Mouse (Mus musculus): ENCODE measurements around the gene Acot5. TPM values are rescaled to one million over a fixed set of nuclear protein-coding genes. Genes with fewer than 3 reads are reported as not detected.
"Not testable (repeated sequence)": the region's sequence is repeated elsewhere in the genome, so short reads cannot be mapped to it uniquely, and the experiment has no call there.

Gene Acot5
- polyA plus RNA-seq, 1 experiment from 2014 or later, result 0.48 TPM

- 50% methylated on average over 8 of the region's 8 CpGs for WGBS
- DNase-seq (ENCODE audit: low spot score) (no peak), ATAC-seq (ENCODE audit: low FRiP score) (no peak)
- no peak overlapping the region for H3K27ac ChIP-seq
- H3K9ac ChIP-seq, result no peak overlapping the region
- peaks cover 33% of the 10 kb centered on the region for H3K27me3 ChIP-seq (ENCODE audit: control insufficient read depth, insufficient read depth, low read length)
- no peak overlapping the region for H3K4me2 ChIP-seq (replicated peaks)
- H3K9me3 ChIP-seq (ENCODE audit: control insufficient read depth, low read length), result no peaks in the 10 kb centered on the region
- H3K4me1 ChIP-seq (replicated peaks; ENCODE audit: control insufficient read depth, insufficient read depth, low read length), result no peaks in the 10 kb centered on the region
- H3K36me3 ChIP-seq (replicated peaks; ENCODE audit: control insufficient read depth, insufficient read depth), result no peaks in the 10 kb centered on the region
- H3K4me3 ChIP-seq (replicated peaks; ENCODE audit: low read length), result no peak overlapping the region
These were observed 829 bp upstream of the Acot5 start for GRCm38 (mm10) chr12:84068296-84068695.

- not testable (repeated sequence) for ATAC-seq (ENCODE audit: low FRiP score); H3K4me1 ChIP-seq (replicated peaks; ENCODE audit: control insufficient read depth, insufficient read depth, low read length); DNase-seq (ENCODE audit: low spot score); H3K36me3 ChIP-seq (replicated peaks; ENCODE audit: control insufficient read depth, insufficient read depth); H3K9me3 ChIP-seq (ENCODE audit: control insufficient read depth, low read length); H3K27ac ChIP-seq
- Histone ChIP-seq H3K9ac (peak overlapping the region; percentile 47; the same call in 1 of the 2 replicates), H3K4me2 (replicated peaks) (peak overlapping the region; percentile 55), H3K4me3 (replicated peaks; ENCODE audit: low read length) (peak overlapping the region; percentile 37), H3K27me3 (ENCODE audit: control insufficient read depth, insufficient read depth, low read length) (peaks cover 33% of the 10 kb centered on the region)
- WGBS, result 1% methylated on average over 40 of the region's 52 CpGs
These were observed 457 bp downstream of the Acot5 start for GRCm38 (mm10) chr12:84069582-84069981.

- WGBS, result 85% methylated on average over 2 of the region's 2 CpGs
- ATAC-seq (ENCODE audit: low FRiP score), result no peak
- H3K27ac ChIP-seq, result no peak overlapping the region
These were observed 2.6 kb downstream of the Acot5 start for GRCm38 (mm10) chr12:84071696-84072095.

GRCm38 (mm10) chr12:84077371-84077990 lies 8.4 kb downstream of the Acot5 start:
- H3K4me2 ChIP-seq (replicated peaks), result no peak overlapping the region
- 94% methylated on average over 4 of the region's 4 CpGs for WGBS
- ATAC-seq (ENCODE audit: low FRiP score), result no peak
- no peaks in the 10 kb centered on the region for H3K27me3 ChIP-seq (ENCODE audit: control insufficient read depth, insufficient read depth, low read length)
- H3K4me1 ChIP-seq (replicated peaks; ENCODE audit: control insufficient read depth, insufficient read depth, low read length), result no peaks in the 10 kb centered on the region
- no peaks in the 10 kb centered on the region for H3K36me3 ChIP-seq (replicated peaks; ENCODE audit: control insufficient read depth, insufficient read depth)
- no peaks in the 10 kb centered on the region for H3K9me3 ChIP-seq (ENCODE audit: control insufficient read depth, low read length)
- H3K27ac ChIP-seq, result no peak overlapping the region
- no peak overlapping the region for H3K9ac ChIP-seq
- no peak overlapping the region for H3K4me3 ChIP-seq (replicated peaks; ENCODE audit: low read length)
- DNase-seq (ENCODE audit: low spot score), result no peak

More at GRCm38 (mm10) chr12:84071696-84072095, 2.6 kb downstream of the Acot5 start:
- H3K4me1 ChIP-seq (replicated peaks; ENCODE audit: control insufficient read depth, insufficient read depth, low read length), result no peaks in the 10 kb centered on the region
- H3K4me2 ChIP-seq (replicated peaks), result no peak overlapping the region
- H3K36me3 ChIP-seq (replicated peaks; ENCODE audit: control insufficient read depth, insufficient read depth), result no peaks in the 10 kb centered on the region
- H3K27me3 ChIP-seq (ENCODE audit: control insufficient read depth, insufficient read depth, low read length), result peaks cover 33% of the 10 kb centered on the region
- H3K9ac ChIP-seq, result no peak overlapping the region
- no peak overlapping the region for H3K4me3 ChIP-seq (replicated peaks; ENCODE audit: low read length)
- no peaks in the 10 kb centered on the region for H3K9me3 ChIP-seq (ENCODE audit: control insufficient read depth, low read length)
- no peak for DNase-seq (ENCODE audit: low spot score)

- no peaks in the 10 kb centered on the region for H3K4me1 ChIP-seq (replicated peaks; ENCODE audit: control insufficient read depth, insufficient read depth, low read length)
- no peaks in the 10 kb centered on the region for H3K36me3 ChIP-seq (replicated peaks; ENCODE audit: control insufficient read depth, insufficient read depth)
- no peaks in the 10 kb centered on the region for H3K27me3 ChIP-seq (ENCODE audit: control insufficient read depth, insufficient read depth, low read length)
- H3K9ac ChIP-seq, result no peak overlapping the region
- H3K4me3 ChIP-seq (replicated peaks; ENCODE audit: low read length), result no peak overlapping the region
- H3K4me2 ChIP-seq (replicated peaks), result no peak overlapping the region
- H3K27ac ChIP-seq, result no peak overlapping the region
- no peaks in the 10 kb centered on the region for H3K9me3 ChIP-seq (ENCODE audit: control insufficient read depth, low read length)
- no peak for DNase-seq (ENCODE audit: low spot score)
- 88% methylated on average over 2 of the region's 2 CpGs for WGBS
- no peak for ATAC-seq (ENCODE audit: low FRiP score)
These were observed 14.7 kb downstream of the Acot5 start for GRCm38 (mm10) chr12:84083842-84084241.

GRCm38 (mm10) chr12:84084581-84084980 lies 15.5 kb downstream of the Acot5 start:
- DNase-seq (ENCODE audit: low spot score) (no peak), ATAC-seq (ENCODE audit: low FRiP score) (no peak)
- Histone ChIP-seq H3K27ac (no peak overlapping the region), H3K4me1 (replicated peaks; ENCODE audit: control insufficient read depth, insufficient read depth, low read length) (no peaks in the 10 kb centered on the region), H3K27me3 (ENCODE audit: control insufficient read depth, insufficient read depth, low read length) (no peaks in the 10 kb centered on the region), H3K4me3 (replicated peaks; ENCODE audit: low read length) (no peak overlapping the region), H3K4me2 (replicated peaks) (no peak overlapping the region), H3K9ac (no peak overlapping the region), H3K9me3 (ENCODE audit: control insufficient read depth, low read length) (peaks cover 3% of the 10 kb centered on the region; the same call in 1 of the 2 replicates), H3K36me3 (replicated peaks; ENCODE audit: control insufficient read depth, insufficient read depth) (no peaks in the 10 kb centered on the region)
- WGBS, result 89% methylated on average over 4 of the region's 4 CpGs

- not testable (repeated sequence) for H3K9me3 ChIP-seq (ENCODE audit: control insufficient read depth, low read length); H3K4me2 ChIP-seq (replicated peaks); H3K9ac ChIP-seq; H3K4me1 ChIP-seq (replicated peaks; ENCODE audit: control insufficient read depth, insufficient read depth, low read length); H3K27ac ChIP-seq; ATAC-seq (ENCODE audit: low FRiP score); H3K27me3 ChIP-seq (ENCODE audit: control insufficient read depth, insufficient read depth, low read length); DNase-seq (ENCODE audit: low spot score); H3K4me3 ChIP-seq (replicated peaks; ENCODE audit: low read length); H3K36me3 ChIP-seq (replicated peaks; ENCODE audit: control insufficient read depth, insufficient read depth)
- 92% methylated on average over 5 of the region's 5 CpGs for WGBS
These were observed 25.5 kb downstream of the Acot5 start for GRCm38 (mm10) chr12:84094666-84095065.

- Histone ChIP-seq H3K27me3 (ENCODE audit: control insufficient read depth, insufficient read depth, low read length) (no peaks in the 10 kb centered on the region), H3K9ac (no peak overlapping the region), H3K9me3 (ENCODE audit: control insufficient read depth, low read length) (no peaks in the 10 kb centered on the region), H3K27ac (no peak overlapping the region), H3K4me1 (replicated peaks; ENCODE audit: control insufficient read depth, insufficient read depth, low read length) (peaks cover 5% of the 10 kb centered on the region; the same call in 1 of the 2 replicates), H3K36me3 (replicated peaks; ENCODE audit: control insufficient read depth, insufficient read depth) (no peaks in the 10 kb centered on the region), H3K4me3 (replicated peaks; ENCODE audit: low read length) (no peak overlapping the region), H3K4me2 (replicated peaks) (no peak overlapping the region)
- ATAC-seq (ENCODE audit: low FRiP score) (no peak), DNase-seq (ENCODE audit: low spot score) (no peak)
- WGBS, result 97% methylated on average over 2 of the region's 2 CpGs
These were observed 30.5 kb downstream of the Acot5 start for GRCm38 (mm10) chr12:84099605-84100004.

GRCm38 (mm10) chr12:84100071-84100470 lies 30.9 kb downstream of the Acot5 start:
- Histone ChIP-seq H3K36me3 (replicated peaks; ENCODE audit: control insufficient read depth, insufficient read depth) (no peaks in the 10 kb centered on the region), H3K27me3 (ENCODE audit: control insufficient read depth, insufficient read depth, low read length) (no peaks in the 10 kb centered on the region), H3K4me3 (replicated peaks; ENCODE audit: low read length) (peak overlapping the region; percentile 47; the same call in 1 of the 2 replicates), H3K9ac (peak overlapping the region; percentile 65; the same call in 1 of the 2 replicates), H3K4me2 (replicated peaks) (peak overlapping the region; percentile 83), H3K4me1 (replicated peaks; ENCODE audit: control insufficient read depth, insufficient read depth, low read length) (peaks cover 5% of the 10 kb centered on the region; the same call in 1 of the 2 replicates), H3K9me3 (ENCODE audit: control insufficient read depth, low read length) (no peaks in the 10 kb centered on the region), H3K27ac (no peak overlapping the region)
- 32% methylated on average over 1 of the region's 1 CpGs for WGBS
- ATAC-seq (ENCODE audit: low FRiP score), result no peak
- DNase-seq (ENCODE audit: low spot score), result no peak

All from hindbrain, embryonic 14.5 days (tissue).